Mouse (Mus musculus): ENCODE results near the gene Vmn1r31. TPM values are rescaled to one million over a fixed set of nuclear protein-coding genes. Genes with fewer than 3 reads are reported as not detected.

Vmn1r31 gene
- polyA plus RNA-seq (2012; rRNA removed) = not detected in 2 replicates

GRCm38 (mm10) chr6:58475230-58475629 lies at the start of gene Vmn1r31:
Gene Vmn1r31, minus strand, starts transcription at chr6:58475330.
- DNase-seq (ENCODE audit: low read depth) = no peak

GRCm38 (mm10) chr6:58443285-58443684 lies 31.8 kb downstream of the Vmn1r31 start, which contains the start of gene Vmn1r30:
Gene Vmn1r30, minus strand, starts transcription at chr6:58443385.
- no peak for DNase-seq (ENCODE audit: low read depth)

Other genes starting within 250 kb of the Vmn1r31 start
- not detected in 2 replicates for gene Vmn1r28, start 213.3 kb downstream of the Vmn1r31 start, polyA plus RNA-seq (2012; rRNA removed)
- not detected in 2 replicates for gene Vmn1r29, start 173.8 kb downstream of the Vmn1r31 start, polyA plus RNA-seq (2012; rRNA removed)
- not detected in 2 replicates for gene Vmn1r30, start 31.9 kb downstream of the Vmn1r31 start, polyA plus RNA-seq (2012; rRNA removed)
- gene Abcg2, start 109.2 kb upstream of the Vmn1r31 start, polyA plus RNA-seq (2012; rRNA removed) = 23.9 and 40.6 TPM in 2 replicates